Comparison of ENCODE assay signal across 21 mouse cellular contexts in genomic region chr16:88244658-88245057, GRCm38 (mm10). TPM values are rescaled to one million over a fixed set of nuclear protein-coding genes. Genes with fewer than 3 reads are reported as not detected.
A peak's percentile ranks its signal among the peaks of the same experiment; 100 is the strongest.
DNase-seq lines count a peak whose midpoint lies in the region; ATAC-seq and TF ChIP-seq lines count a peak whose summit lies in the region.
"Had no signal": no experiment of that assay in that cellular context is flagged by ENCODE, and none has a peak within 500 bp of the region (broad histone marks: within the 10 kb centered on the region; RNA-seq: fewer than 3 reads in every experiment).

No protein-coding gene starts in this region.

- no peaks in the 10 kb centered on the region for H3K36me3 ChIP-seq in hindbrain, embryonic 16.5 days (ENCODE audit: control insufficient read depth, insufficient read depth, low read length)
- no peaks in the 10 kb centered on the region for H3K36me3 ChIP-seq in hindbrain, embryonic 10.5 days
- H3K36me3 ChIP-seq in neural tube, embryonic 14.5 days (ENCODE audit: control insufficient read depth, insufficient read depth, low read length), result no peaks in the 10 kb centered on the region
- no peaks in the 10 kb centered on the region for H3K36me3 ChIP-seq in thymus, adult 2 months (ENCODE audit: control insufficient read depth, insufficient read depth, low read length)
- H3K36me3 ChIP-seq: embryonic facial prominence, embryonic 13.5 days; hindbrain, embryonic 12.5 days; limb, embryonic 12.5 days; liver, embryonic 15.5 days had no signal

- H3K9ac ChIP-seq in hindbrain, embryonic 16.5 days (ENCODE audit: low read depth, low read length), result no peak overlapping the region
- H3K9ac ChIP-seq in neural tube, embryonic 14.5 days (replicated peaks; ENCODE audit: low read depth, low read length), result no peak overlapping the region
- H3K9ac ChIP-seq: embryonic facial prominence, embryonic 13.5 days; hindbrain, embryonic 12.5 days; limb, embryonic 12.5 days; liver, embryonic 15.5 days had no signal

- H3K4me3 ChIP-seq in hindbrain, embryonic 16.5 days (ENCODE audit: low read length), result no peak overlapping the region
- H3K4me3 ChIP-seq in hindbrain, embryonic 10.5 days, result no peak overlapping the region
- no peak overlapping the region for H3K4me3 ChIP-seq in neural tube, embryonic 14.5 days (ENCODE audit: low read depth, low read length)
- H3K4me3 ChIP-seq in thymus, adult 2 months (ENCODE audit: control insufficient read depth, insufficient read depth, low read length), result no peak overlapping the region
- H3K4me3 ChIP-seq: embryonic facial prominence, embryonic 13.5 days; hindbrain, embryonic 12.5 days; left cerebral cortex, adult 2 months; limb, embryonic 12.5 days; liver, embryonic 15.5 days; megakaryocyte, embryonic 14.5 days had no signal

- peak; percentile 68 to 74 for DNase-seq in cerebellum, postnatal 14 days
- DNase-seq in cerebellum, adult 11 months, result no peak
- DNase-seq in hindbrain, embryonic 10.5 days (ENCODE audit: low spot score), result no peak
- DNase-seq in neural tube, embryonic 10.5 days (ENCODE audit: extremely low spot score, low spot score), result no peak
- DNase-seq in layer of hippocampus, postnatal 14 days (ENCODE audit: low spot score in 2 of 2), result peak; percentile 13 to 60
- DNase-seq in thymus, adult 2 months, result no peak
- DNase-seq: gastrocnemius, postnatal 14 days; lung, postnatal 10 days; thymus, adult 18-20 months had no signal

- H3K4me2 ChIP-seq in hindbrain, embryonic 16.5 days (ENCODE audit: low read length), result no peak overlapping the region
- no peak overlapping the region for H3K4me2 ChIP-seq in neural tube, embryonic 14.5 days (ENCODE audit: low read depth, low read length)
- H3K4me2 ChIP-seq: embryonic facial prominence, embryonic 13.5 days; hindbrain, embryonic 12.5 days; limb, embryonic 12.5 days; liver, embryonic 15.5 days had no signal

- no peaks in the 10 kb centered on the region for H3K27me3 ChIP-seq in hindbrain, embryonic 16.5 days (replicated peaks; ENCODE audit: control insufficient read depth, insufficient read depth, low read length)
- no peaks in the 10 kb centered on the region for H3K27me3 ChIP-seq in hindbrain, embryonic 10.5 days (ENCODE audit: insufficient read depth, poor library complexity, severe bottlenecking)
- H3K27me3 ChIP-seq in neural tube, embryonic 14.5 days (ENCODE audit: control insufficient read depth, insufficient read depth, low read length), result no peaks in the 10 kb centered on the region
- no peaks in the 10 kb centered on the region for H3K27me3 ChIP-seq in thymus, adult 2 months (ENCODE audit: control insufficient read depth, insufficient read depth, low read length)
- H3K27me3 ChIP-seq: embryonic facial prominence, embryonic 13.5 days; hindbrain, embryonic 12.5 days; limb, embryonic 12.5 days; liver, embryonic 15.5 days; megakaryocyte, embryonic 14.5 days had no signal

- no peak for TF ChIP-seq CTCF in thymus, adult 2 months (IDR thresholded peaks at IDR 0.05; ENCODE audit: borderline replicate concordance, control insufficient read depth, extremely low read depth, insufficient read depth, low read length, poor library complexity)

- no peak overlapping the region for H3K27ac ChIP-seq in hindbrain, embryonic 16.5 days (ENCODE audit: low read depth, low read length)
- no peak overlapping the region for H3K27ac ChIP-seq in hindbrain, embryonic 10.5 days
- H3K27ac ChIP-seq in neural tube, embryonic 14.5 days (ENCODE audit: low read depth, low read length), result no peak overlapping the region
- H3K27ac ChIP-seq in thymus, adult 2 months (ENCODE audit: control insufficient read depth, insufficient read depth, low read length), result no peak overlapping the region
- H3K27ac ChIP-seq: embryonic facial prominence, embryonic 13.5 days; hindbrain, embryonic 12.5 days; kidney, postnatal 0 days; left cerebral cortex, adult 2 months; limb, embryonic 12.5 days; liver, embryonic 15.5 days had no signal

- ATAC-seq in hindbrain, embryonic 16.5 days, result peak; percentile 61; the same call in 1 of the 2 replicates
- peak; percentile 44; the same call in 1 of the 2 replicates for ATAC-seq in neural tube, embryonic 14.5 days (ENCODE audit: low read depth)
- ATAC-seq: intestine, embryonic 16.5 days had no signal

- no peak for TF ChIP-seq POLR2A in thymus, adult 2 months (IDR thresholded peaks at IDR 0.05; ENCODE audit: control insufficient read depth, extremely low read depth, insufficient read depth, low read length, poor library complexity)

- WGBS in hindbrain, embryonic 16.5 days, result 74% methylated on average over 4 of the region's 4 CpGs
- 86% methylated on average over 4 of the region's 4 CpGs for WGBS in hindbrain, embryonic 10.5 days
- 85% methylated on average over 4 of the region's 4 CpGs for WGBS in neural tube, embryonic 14.5 days
- WGBS in thymus, adult 2 months, result 93% methylated on average over 4 of the region's 4 CpGs

- H3K4me1 ChIP-seq in hindbrain, embryonic 16.5 days (ENCODE audit: control insufficient read depth, insufficient read depth, low read depth, low read length), result no peaks in the 10 kb centered on the region
- H3K4me1 ChIP-seq in hindbrain, embryonic 10.5 days (replicated peaks), result peaks cover 3% of the 10 kb centered on the region
- no peaks in the 10 kb centered on the region for H3K4me1 ChIP-seq in neural tube, embryonic 14.5 days (ENCODE audit: control insufficient read depth, insufficient read depth, low read length)
- H3K4me1 ChIP-seq in thymus, adult 2 months (replicated peaks; ENCODE audit: control insufficient read depth, insufficient read depth, low read length), result no peaks in the 10 kb centered on the region
- H3K4me1 ChIP-seq: embryonic facial prominence, embryonic 13.5 days; limb, embryonic 12.5 days; liver, embryonic 15.5 days; megakaryocyte, embryonic 14.5 days had no signal

- H3K9me3 ChIP-seq in hindbrain, embryonic 16.5 days (ENCODE audit: control insufficient read depth, low read length), result no peaks in the 10 kb centered on the region
- H3K9me3 ChIP-seq in hindbrain, embryonic 10.5 days, result no peaks in the 10 kb centered on the region
- H3K9me3 ChIP-seq in neural tube, embryonic 14.5 days (ENCODE audit: control insufficient read depth, low read length), result no peaks in the 10 kb centered on the region
- H3K9me3 ChIP-seq: embryonic facial prominence, embryonic 13.5 days; hindbrain, embryonic 12.5 days; limb, embryonic 12.5 days; liver, embryonic 15.5 days had no signal

RNA-seq across cellular contexts. Expression of gene Grik1, which starts 45.4 kb away (rescaled TPM):
- 40.3 and 43.1 TPM in 2 replicates for polyA plus RNA-seq in hindbrain, embryonic 16.5 days (2015; fragmentation: Nextera tagmentation; extraction: Ambion mirVana)
- polyA plus RNA-seq in hindbrain, embryonic 10.5 days (2016; fragmentation: Nextera tagmentation; extraction: Ambion mirVana), result 1.5 and 1.6 TPM in 2 replicates
- 39.7 and 44.2 TPM in 2 replicates for polyA plus RNA-seq in neural tube, embryonic 14.5 days (2014; fragmentation: Nextera tagmentation; extraction: Ambion mirVana)
- total RNA-seq in layer of hippocampus, postnatal 14 days (2021), result 10 to 100 TPM; 17.3 to 24.3 TPM
- polyA plus RNA-seq in thymus, adult 2 months (2012; rRNA removed), result 0.04 and 0.11 TPM in 2 replicates
- total RNA-seq: MEL; neutrophil, adult 5-6 weeks had no signal
- polyA plus RNA-seq: liver, embryonic 15.5 days had no signal

Comparison
In these comparisons a context has a peak if more than half of its experiments do, and no peak if none do; other contexts are left out.
1. DNase-seq: peak in cerebellum, postnatal 14 days (2 of 2) and layer of hippocampus, postnatal 14 days (2 of 2); none in cerebellum, adult 11 months (single experiment), hindbrain, embryonic 10.5 days (single experiment), neural tube, embryonic 10.5 days (single experiment) and thymus, adult 2 months (single experiment).
2. RNA of gene Grik1, which starts 45.4 kb away (polyA plus RNA-seq): 39.7 to 44.2 TPM in neural tube, embryonic 14.5 days and 40.3 to 43.1 TPM in hindbrain, embryonic 16.5 days; 1.5 to 1.6 TPM in hindbrain, embryonic 10.5 days and 0.04 to 0.11 TPM in thymus, adult 2 months; every median in the first group is over 10 times any median in the second.